Mouse (Mus musculus) kidney, adult 2 months (tissue): ENCODE measurements around the gene Hmgxb4.

Experiments used
- CTCF ChIP-seq: fragments of 200-500 bp; conservative IDR thresholded peaks from 2 replicates; pipeline ENCODE4 v1.5.1; 2011; ENCODE audit warnings: low read depth, mild to moderate bottlenecking, control low read depth, low read length, moderate library complexity, mixed read lengths; ENCODE audit not compliant: insufficient read depth, insufficient read length
- POLR2A ChIP-seq: fragments of 200-500 bp; IDR thresholded peaks from one replicate; pipeline ENCODE4 v1.6.1; 2011; ENCODE audit warnings: low read depth, low read length, control low read depth

DNA sequence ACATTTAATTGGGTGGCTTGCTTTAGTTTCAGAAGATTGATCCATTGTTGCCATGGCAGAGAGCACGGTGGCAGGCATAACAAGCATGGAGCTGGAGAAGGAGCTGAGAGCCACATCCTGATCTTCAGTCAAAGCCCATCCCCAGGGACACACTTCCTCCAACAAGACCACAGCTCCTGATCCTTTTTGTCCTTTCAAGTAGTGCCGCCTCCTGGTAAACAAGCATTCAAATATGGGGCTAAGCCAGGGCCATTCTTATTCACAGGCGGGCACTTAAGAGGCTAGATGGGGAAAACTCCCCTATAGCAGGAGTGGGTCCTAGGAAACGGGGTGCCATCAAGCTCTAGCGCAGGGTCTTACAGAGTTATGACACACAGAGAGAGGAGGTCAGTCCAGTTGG is 5.7 kb upstream of the Hmgxb4 start:
- no peak for TF ChIP-seq CTCF
- TF ChIP-seq POLR2A, result no peak
